Mouse (Mus musculus) MEL (cell line): ENCODE measurements at regions not wholly inside any gene's neighbourhood (a gene's known extent, or its start where the extent isn't known, plus 50 kb on each side); places are given as distances from the start of the nearest gene placed in this dataset.

Source experiments
- DNase-seq: peaks from one replicate; pipeline ENCODE4 v3.0.0; 2011; ENCODE audit warnings: low read depth, low spot score
- H3K27ac ChIP-seq: 2 replicates; pipeline ENCODE4 v1.5.1; 2012; ENCODE audit warnings: low read depth, mild to moderate bottlenecking, control low read depth, low read length, moderate library complexity; ENCODE audit not compliant: control insufficient read depth
- H3K27me3 ChIP-seq, 2 experiments: fragments of 150-350 bp in 1 of 2; sonication (generic) in 1 of 2; 2 replicates each; pipeline ENCODE4 v1.6.1; 2012; ENCODE audit warnings: low read length in 2 of 2, mild to moderate bottlenecking in 2 of 2, improper control_type of control experiment in 1 of 2, moderate library complexity in 1 of 2; ENCODE audit not compliant: insufficient read depth in 2 of 2, control insufficient read depth in 1 of 2
- H3K36me3 ChIP-seq, 2 experiments: 2 replicates each; pipeline ENCODE4 v1.6.1; 2012 to 2014; ENCODE audit warnings: low read length in 2 of 2, improper control_type of control experiment in 1 of 2, inconsistent platforms in 1 of 2, mild to moderate bottlenecking in 1 of 2; ENCODE audit not compliant: insufficient read depth in 2 of 2, control insufficient read depth in 1 of 2
- H3K4me1 ChIP-seq, 2 experiments: fragments of 150-350 bp in 1 of 2; sonication (generic) in 1 of 2; 2 replicates each; pipeline ENCODE4 v1.6.1; 2012; ENCODE audit warnings: low read length in 2 of 2, improper control_type of control experiment in 1 of 2, mild to moderate bottlenecking in 1 of 2; ENCODE audit not compliant: insufficient read depth in 2 of 2, control insufficient read depth in 1 of 2
- H3K4me3 ChIP-seq, 2 experiments: fragments of 150-350 bp in 1 of 2; sonication (generic) in 1 of 2; 2 replicates each; pipeline ENCODE4 v1.5.1; 2012; ENCODE audit warnings: low read depth in 2 of 2, low read length in 2 of 2, mild to moderate bottlenecking in 2 of 2, moderate library complexity in 2 of 2, control low read depth in 1 of 2, improper control_type of control experiment in 1 of 2; ENCODE audit not compliant: control insufficient read depth in 1 of 2, insufficient read depth in 1 of 2
- H3K79me2 ChIP-seq: 2 replicates; pipeline ENCODE4 v1.6.1; 2012; ENCODE audit warnings: mild to moderate bottlenecking, low read length, moderate library complexity; ENCODE audit not compliant: control insufficient read depth, poor library complexity, insufficient read depth
- H3K9ac ChIP-seq: 2 replicates; pipeline ENCODE4 v1.6.1; 2012; ENCODE audit warnings: low read depth, mild to moderate bottlenecking, control low read depth, low read length, moderate library complexity; ENCODE audit not compliant: control insufficient read depth, poor library complexity, severe bottlenecking
- H3K9me3 ChIP-seq: fragments of 150-350 bp; sonication (generic); replicated peaks from 2 replicates; pipeline ENCODE4 v1.6.1; 2012; ENCODE audit warnings: mild to moderate bottlenecking, low read length, improper control_type of control experiment, moderate library complexity; ENCODE audit not compliant: insufficient read depth
- CHD1 ChIP-seq: IDR thresholded peaks from 2 replicates; pipeline ENCODE4 v1.6.1; 2012; ENCODE audit warnings: low read depth, mild to moderate bottlenecking, inconsistent platforms, low read length, improper control_type of control experiment
- CHD2 ChIP-seq: IDR thresholded peaks from 2 replicates; pipeline ENCODE4 v1.6.1; 2011; ENCODE audit warnings: low read length, improper control_type of control experiment
- E2F4 ChIP-seq: IDR thresholded peaks from 2 replicates; pipeline ENCODE4 v1.6.1; 2011; ENCODE audit warnings: low read depth, low read length, improper control_type of control experiment, borderline replicate concordance
- EP300 ChIP-seq, 2 experiments: IDR thresholded peaks; 2 replicates each; pipeline ENCODE4 v1.6.1; 2011; ENCODE audit warnings: improper control_type of control experiment in 2 of 2, low read length in 2 of 2, low read depth in 1 of 2, mild to moderate bottlenecking in 1 of 2
- ETS1 ChIP-seq: IDR thresholded peaks from 2 replicates; pipeline ENCODE4 v1.6.1; 2012; ENCODE audit warnings: low read depth, mild to moderate bottlenecking, inconsistent platforms, low read length, improper control_type of control experiment, moderate library complexity
- GABPA ChIP-seq: IDR thresholded peaks from 2 replicates; pipeline ENCODE4 v1.6.1; 2012; ENCODE audit warnings: low read depth, mild to moderate bottlenecking, inconsistent platforms, low read length, improper control_type of control experiment, moderate library complexity
- HCFC1 ChIP-seq: IDR thresholded peaks from 2 replicates; pipeline ENCODE4 v1.6.1; 2012; ENCODE audit warnings: low read depth, mild to moderate bottlenecking, inconsistent platforms, low read length, improper control_type of control experiment, moderate library complexity
- KAT2A ChIP-seq: conservative IDR thresholded peaks from 2 replicates; pipeline ENCODE4 v1.6.1; 2012; ENCODE audit warnings: low read depth, low read length, improper control_type of control experiment, inconsistent platforms
- MAFK ChIP-seq: IDR thresholded peaks from 2 replicates; pipeline ENCODE4 v1.6.1; 2011; ENCODE audit warnings: low read depth, mild to moderate bottlenecking, low read length, improper control_type of control experiment, borderline replicate concordance
- MAX ChIP-seq: IDR thresholded peaks from 2 replicates; pipeline ENCODE4 v1.6.1; 2011; ENCODE audit warnings: low read length, improper control_type of control experiment
- MAZ ChIP-seq: IDR thresholded peaks from 2 replicates; pipeline ENCODE4 v1.6.1; 2012; ENCODE audit warnings: low read depth, mild to moderate bottlenecking, inconsistent platforms, low read length, improper control_type of control experiment
- MEF2A ChIP-seq: IDR thresholded peaks from 2 replicates; pipeline ENCODE4 v1.6.1; 2014; ENCODE audit warnings: low read depth, mild to moderate bottlenecking, inconsistent platforms, low read length, improper control_type of control experiment; ENCODE audit not compliant: poor library complexity, insufficient replicate concordance, severe bottlenecking; ENCODE audit errors: extremely low read depth
- MXI1 ChIP-seq: IDR thresholded peaks from 2 replicates; pipeline ENCODE4 v1.6.1; 2011; ENCODE audit warnings: mild to moderate bottlenecking, low read depth, low read length, improper control_type of control experiment
- NELFE ChIP-seq: IDR thresholded peaks from 2 replicates; pipeline ENCODE4 v1.6.1; 2011; ENCODE audit warnings: low read depth, low read length, improper control_type of control experiment
- POLR2A ChIP-seq, 2 experiments: IDR thresholded peaks; 2 replicates each; pipeline ENCODE4 v1.6.1; 2011 to 2012; ENCODE audit warnings: low read length in 2 of 2, mild to moderate bottlenecking in 2 of 2, control low read depth in 1 of 2, improper control_type of control experiment in 1 of 2, low read depth in 1 of 2, moderate library complexity in 1 of 2; ENCODE audit not compliant: control insufficient read depth in 1 of 2, insufficient read depth in 1 of 2, poor library complexity in 1 of 2
- POLR2AphosphoS5 ChIP-seq: IDR thresholded peaks from 2 replicates; pipeline ENCODE4 v1.6.1; 2012; ENCODE audit warnings: low read depth, borderline replicate concordance, mild to moderate bottlenecking, inconsistent platforms, low read length, moderate library complexity, mixed read lengths
- RCOR1 ChIP-seq: IDR thresholded peaks from 2 replicates; pipeline ENCODE4 v1.6.1; 2012; ENCODE audit warnings: low read depth, mild to moderate bottlenecking, inconsistent platforms, low read length, improper control_type of control experiment
- SIN3A ChIP-seq: IDR thresholded peaks from 2 replicates; pipeline ENCODE4 v1.6.1; 2012; ENCODE audit warnings: low read length, improper control_type of control experiment, inconsistent platforms
- TBP ChIP-seq: IDR thresholded peaks from 2 replicates; pipeline ENCODE4 v1.8.0; 2011; ENCODE audit warnings: low read depth, low read length, improper control_type of control experiment
- TCF12 ChIP-seq: IDR thresholded peaks from 2 replicates; pipeline ENCODE4 v1.6.1; 2014; ENCODE audit warnings: low read depth, mild to moderate bottlenecking, inconsistent platforms, low read length, improper control_type of control experiment, moderate library complexity
- USF1 ChIP-seq: IDR thresholded peaks from 2 replicates; pipeline ENCODE4 v1.6.1; 2014; ENCODE audit warnings: low read depth, mild to moderate bottlenecking, inconsistent platforms, low read length, improper control_type of control experiment, moderate library complexity
- ZC3H11A ChIP-seq: IDR thresholded peaks from 2 replicates; pipeline ENCODE4 v1.6.1; 2012; ENCODE audit warnings: low read depth, mild to moderate bottlenecking, inconsistent platforms, low read length, improper control_type of control experiment
- ZKSCAN1 ChIP-seq: IDR thresholded peaks from 2 replicates; pipeline ENCODE4 v1.6.1; 2012; ENCODE audit warnings: low read depth, mild to moderate bottlenecking, inconsistent platforms, low read length, improper control_type of control experiment, moderate library complexity
- ZNF384 ChIP-seq: IDR thresholded peaks from 2 replicates; pipeline ENCODE4 v1.6.1; 2012; ENCODE audit warnings: low read depth, mild to moderate bottlenecking, inconsistent platforms, low read length, improper control_type of control experiment

DNA sequence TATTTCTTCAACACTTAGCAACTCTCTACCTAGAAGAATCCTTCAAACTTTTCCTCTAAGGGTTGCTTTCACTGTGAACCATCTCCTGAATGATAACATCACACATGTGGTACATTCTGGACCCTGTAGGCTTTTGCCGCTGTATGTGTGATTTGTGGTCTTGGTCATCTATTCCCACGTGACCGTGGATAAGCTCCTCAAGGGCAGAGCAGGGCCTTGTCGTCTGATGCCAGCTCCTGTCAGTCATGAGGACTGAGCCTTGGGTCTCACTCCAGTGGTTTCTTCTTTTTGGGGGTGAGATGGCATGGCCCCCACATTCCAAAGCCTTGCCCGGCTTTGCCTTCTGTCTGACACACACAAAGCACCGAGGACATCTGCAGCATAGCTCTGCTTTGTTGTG, 183.3 kb upstream of the Bmper start:
- Histone ChIP-seq H3K9me3 (no peaks in the 10 kb centered on the region), H3K27ac (no peak overlapping the region), H3K9ac (no peak overlapping the region), H3K27me3 (no peaks in the 10 kb centered on the region), H3K36me3 (no peaks in the 10 kb centered on the region), H3K79me2 (no peaks in the 10 kb centered on the region), H3K4me3 (no peak overlapping the region), H3K4me1 (no peaks in the 10 kb centered on the region)
- no peak for DNase-seq
- TF ChIP-seq HCFC1: no peak
- no peak for TF ChIP-seq GABPA
- no peak for TF ChIP-seq ZNF384
- no peak for TF ChIP-seq POLR2AphosphoS5
- TF ChIP-seq KAT2A: no peak
- no peak for TF ChIP-seq MXI1
- no peak for TF ChIP-seq CHD1
- no peak for TF ChIP-seq E2F4
- TF ChIP-seq MEF2A: no peak
- no peak for TF ChIP-seq CHD2
- TF ChIP-seq SIN3A: no peak
- TF ChIP-seq ZKSCAN1: no peak
- no peak for TF ChIP-seq EP300 (IDR thresholded peaks at IDR 0.05; ENCODE audit: low read depth in 1 of 2, low read length in 2 of 2)
- TF ChIP-seq MAFK: no peak
- TF ChIP-seq MAX: no peak
- TF ChIP-seq TCF12: no peak

DNA sequence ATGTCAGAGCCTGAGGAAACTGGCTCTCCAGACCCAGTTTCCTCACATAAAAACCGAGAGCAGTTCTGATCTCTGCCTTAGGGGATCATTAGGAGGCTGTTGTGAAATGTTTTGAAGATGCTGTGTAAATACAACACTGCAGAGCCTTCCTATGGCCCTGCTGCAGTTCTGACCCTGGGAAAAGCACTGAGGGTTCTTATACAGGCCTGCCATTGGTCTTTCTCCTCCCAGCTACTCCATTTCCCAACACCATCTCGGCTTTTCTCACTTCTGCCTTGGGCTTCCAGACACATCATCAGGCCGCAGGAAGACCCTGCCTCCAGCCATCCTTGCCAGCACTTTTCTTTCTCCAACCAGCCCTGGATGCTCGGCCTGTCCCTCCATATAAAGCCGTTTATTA, 181.9 kb upstream of the Bmper start:
- H3K27ac ChIP-seq: no peak overlapping the region
- H3K79me2 ChIP-seq: no peaks in the 10 kb centered on the region
- no peak overlapping the region for H3K9ac ChIP-seq
- no peak for DNase-seq
- H3K36me3 ChIP-seq: no peaks in the 10 kb centered on the region
- H3K4me3 ChIP-seq: no peak overlapping the region
- TF ChIP-seq MAZ: no peak
- TF ChIP-seq CHD1: no peak
- TF ChIP-seq USF1: no peak
- TF ChIP-seq ZNF384: no peak
- no peak for TF ChIP-seq ETS1
- no peak for TF ChIP-seq SIN3A
- TF ChIP-seq EP300 (IDR thresholded peaks at IDR 0.05; ENCODE audit: low read depth in 1 of 2, low read length in 2 of 2): no peak
- TF ChIP-seq POLR2A (IDR thresholded peaks at IDR 0.05; ENCODE audit: control insufficient read depth in 1 of 2, insufficient read depth in 1 of 2, low read depth in 1 of 2, low read length in 2 of 2, poor library complexity in 1 of 2): no peak
- TF ChIP-seq RCOR1: no peak
- no peak for TF ChIP-seq ZC3H11A
- no peak for TF ChIP-seq NELFE
- TF ChIP-seq KAT2A: no peak
- no peak for TF ChIP-seq TBP
- H3K27me3 ChIP-seq: no peaks in the 10 kb centered on the region
- no peaks in the 10 kb centered on the region for H3K4me1 ChIP-seq
- H3K9me3 ChIP-seq: no peaks in the 10 kb centered on the region
